Mouse (Mus musculus) brain, embryonic 14.5 days (tissue): ENCODE measurements around the gene Bcl2l13.

Source experiments
- CTCF ChIP-seq: fragments of 200-500 bp; IDR thresholded peaks from 2 replicates; pipeline ENCODE4 v1.5.1; 2012; ENCODE audit warnings: inconsistent platforms, mild to moderate bottlenecking, moderate library complexity, borderline replicate concordance; ENCODE audit not compliant: insufficient read depth, insufficient read length; ENCODE audit errors: extremely low read depth
- POLR2A ChIP-seq: fragments of 200-500 bp; IDR thresholded peaks from 2 replicates; pipeline ENCODE4 v1.6.1; 2012; ENCODE audit warnings: mild to moderate bottlenecking, inconsistent platforms, borderline replicate concordance; ENCODE audit not compliant: poor library complexity, insufficient read depth, insufficient read length, severe bottlenecking; ENCODE audit errors: extremely low read depth

GRCm38 (mm10) chr6:120933670-120934069 is 97.7 kb downstream of the Bcl2l13 start:
- TF ChIP-seq CTCF (no peak), POLR2A (no peak)
